ENCODE assay signal across 11 mouse cellular contexts in genomic region chr11:6598191-6598889, GRCm38 (mm10). TPM values are rescaled to one million over a fixed set of nuclear protein-coding genes. Genes with fewer than 3 reads are reported as not detected.
DNase-seq lines count a peak whose midpoint lies in the region; ATAC-seq lines count a peak whose summit lies in the region.
"Had no signal": no experiment of that assay in that cellular context is flagged by ENCODE, and none has a peak within 500 bp of the region (broad histone marks: within the 10 kb centered on the region; RNA-seq: fewer than 3 reads in every experiment).

No protein-coding gene starts in this region.

- no peaks in the 10 kb centered on the region for H3K9me3 ChIP-seq in erythroblast, embryonic 14.5 days (ENCODE audit: control insufficient read depth, low read length)
- H3K9me3 ChIP-seq in limb, embryonic 10.5 days (replicated peaks), result no peaks in the 10 kb centered on the region
- H3K9me3 ChIP-seq in neural tube, embryonic 15.5 days (replicated peaks), result no peaks in the 10 kb centered on the region

- peaks cover 86% of the 10 kb centered on the region for H3K4me1 ChIP-seq in erythroblast, embryonic 14.5 days (ENCODE audit: control insufficient read depth)
- H3K4me1 ChIP-seq in limb, embryonic 10.5 days, result peaks cover 21% of the 10 kb centered on the region
- H3K4me1 ChIP-seq in neural tube, embryonic 15.5 days, result peaks cover 59% of the 10 kb centered on the region

- peak; percentile 52 for DNase-seq in lung, postnatal 10 days
- DNase-seq in lung, postnatal 14 days, result no peak
- no peak for DNase-seq in limb, embryonic 10.5 days (ENCODE audit: low spot score)
- DNase-seq in Muller cell, postnatal 12 days (ENCODE audit: inconsistent ontology term), result no peak

- peak overlapping the region; percentile 40 for H3K9ac ChIP-seq in neural tube, embryonic 15.5 days (replicated peaks)

- ATAC-seq in erythroblast, adult 5-6 weeks (replicated peaks; ENCODE audit: low FRiP score, poor library complexity, severe bottlenecking), result no peak
- ATAC-seq in neural tube, embryonic 15.5 days (ENCODE audit: low FRiP score), result 0 out of 2 replicates have a peak, but pooled peaks have one; percentile 3
- no peak for ATAC-seq in inflammation-experienced regulatory T-cells, adult 6 months

- peak overlapping the region; percentile 55 for H3K4me3 ChIP-seq in erythroblast, embryonic 14.5 days (replicated peaks)
- H3K4me3 ChIP-seq in limb, embryonic 10.5 days, result no peak overlapping the region
- 0 out of 2 replicates have a peak overlapping the region, but pooled peaks have one; percentile 22 for H3K4me3 ChIP-seq in neural tube, embryonic 15.5 days (replicated peaks)

- 55% methylated on average over 19 of the region's 19 CpGs for WGBS in limb, embryonic 10.5 days
- 53% methylated on average over 19 of the region's 19 CpGs for WGBS in neural tube, embryonic 15.5 days

- H3K36me3 ChIP-seq in erythroblast, embryonic 14.5 days (ENCODE audit: control insufficient read depth), result peaks cover 56% of the 10 kb centered on the region
- peaks cover 57% of the 10 kb centered on the region for H3K36me3 ChIP-seq in limb, embryonic 10.5 days
- H3K36me3 ChIP-seq in neural tube, embryonic 15.5 days, result peaks cover 70% of the 10 kb centered on the region

- H3K27ac ChIP-seq in limb, embryonic 10.5 days, result peak overlapping the region; percentile 31; the same call in 1 of the 2 replicates
- peak overlapping the region; percentile 81 for H3K27ac ChIP-seq in neural tube, embryonic 15.5 days (replicated peaks)

- H3K27me3 ChIP-seq in erythroblast, embryonic 14.5 days (ENCODE audit: control insufficient read depth), result peaks cover 19% of the 10 kb centered on the region
- peaks cover 12% of the 10 kb centered on the region for H3K27me3 ChIP-seq in limb, embryonic 10.5 days (ENCODE audit: low read depth, poor library complexity, severe bottlenecking)
- no peaks in the 10 kb centered on the region for H3K27me3 ChIP-seq in neural tube, embryonic 15.5 days (replicated peaks)

- peak overlapping the region; percentile 54 for H3K4me2 ChIP-seq in neural tube, embryonic 15.5 days

RNA-seq across cellular contexts. Expression of gene Nacad, which starts 7.5 kb away (rescaled TPM):
- polyA plus RNA-seq in erythroblast, embryonic 14.5 days (2012), result 1.7 and 3.1 TPM in 2 replicates
- 0.19 and 2.3 TPM in 2 replicates for total RNA-seq in erythroblast, adult 5-6 weeks (2015; ENCODE audit: low replicate concordance)
- total RNA-seq in erythroblast, adult 5-6 weeks (2017; ENCODE audit: low replicate concordance), result not detected in 2 replicates
- polyA plus RNA-seq in limb, embryonic 10.5 days (2016; fragmentation: Nextera tagmentation; extraction: Ambion mirVana), result 0.35 and 0.59 TPM in 2 replicates
- 66.7 and 78.2 TPM in 2 replicates for polyA plus RNA-seq in neural tube, embryonic 15.5 days (2015; fragmentation: Nextera tagmentation; extraction: Ambion mirVana)
- not detected for polyA plus RNA-seq in inflammation-experienced regulatory T-cells, adult 6 months (2017; shearing (Covaris generic))
- total RNA-seq: common myeloid progenitor, adult 5-6 weeks had no signal

RNA-seq across cellular contexts. Expression of gene Tbrg4, which starts 27.5 kb away (rescaled TPM):
- polyA plus RNA-seq in erythroblast, embryonic 14.5 days (2012), result 6.6 and 9.6 TPM in 2 replicates
- total RNA-seq in erythroblast, adult 5-6 weeks (2015; ENCODE audit: low replicate concordance), result 8.8 and 10.4 TPM in 2 replicates
- 10.3 and 18.3 TPM in 2 replicates for total RNA-seq in erythroblast, adult 5-6 weeks (2017; ENCODE audit: low replicate concordance)
- polyA plus RNA-seq in limb, embryonic 10.5 days (2016; fragmentation: Nextera tagmentation; extraction: Ambion mirVana), result 70.3 and 85.2 TPM in 2 replicates
- polyA plus RNA-seq in neural tube, embryonic 15.5 days (2015; fragmentation: Nextera tagmentation; extraction: Ambion mirVana), result 34.2 and 39.9 TPM in 2 replicates
- polyA plus RNA-seq in inflammation-experienced regulatory T-cells, adult 6 months (2017; shearing (Covaris generic)), result 10 to 100 TPM; 29.0 to 32.2 (median 31.4) TPM

RNA-seq across cellular contexts. Expression of gene Wap, which starts 40.1 kb away (rescaled TPM):
- not detected in 2 replicates for polyA plus RNA-seq in erythroblast, embryonic 14.5 days (2012)
- not detected in 2 replicates for total RNA-seq in erythroblast, adult 5-6 weeks (2015; ENCODE audit: low replicate concordance)
- total RNA-seq in erythroblast, adult 5-6 weeks (2017; ENCODE audit: low replicate concordance), result not detected in 2 replicates
- not detected in 2 replicates for polyA plus RNA-seq in limb, embryonic 10.5 days (2016; fragmentation: Nextera tagmentation; extraction: Ambion mirVana)
- polyA plus RNA-seq in neural tube, embryonic 15.5 days (2015; fragmentation: Nextera tagmentation; extraction: Ambion mirVana), result not detected in 2 replicates
- not detected for polyA plus RNA-seq in inflammation-experienced regulatory T-cells, adult 6 months (2017; shearing (Covaris generic))
- total RNA-seq: common myeloid progenitor, adult 5-6 weeks; left cerebral cortex, adult 18-20 months had no signal
- polyA plus RNA-seq: C2C12 had no signal

RNA-seq across cellular contexts. Expression of gene Ccm2, which starts 51.7 kb away (rescaled TPM):
- polyA plus RNA-seq in erythroblast, embryonic 14.5 days (2012), result 2.3 and 2.8 TPM in 2 replicates
- total RNA-seq in erythroblast, adult 5-6 weeks (2015; ENCODE audit: low replicate concordance), result 9.8 and 11.0 TPM in 2 replicates
- total RNA-seq in erythroblast, adult 5-6 weeks (2017; ENCODE audit: low replicate concordance), result 10.3 and 15.7 TPM in 2 replicates
- polyA plus RNA-seq in limb, embryonic 10.5 days (2016; fragmentation: Nextera tagmentation; extraction: Ambion mirVana), result 125 and 132 TPM in 2 replicates
- polyA plus RNA-seq in neural tube, embryonic 15.5 days (2015; fragmentation: Nextera tagmentation; extraction: Ambion mirVana), result 96.2 and 107 TPM in 2 replicates
- polyA plus RNA-seq in inflammation-experienced regulatory T-cells, adult 6 months (2017; shearing (Covaris generic)), result 100 to 1,000 TPM in 2 of 3 experiments, 10 to 100 TPM in 1; 98.6 to 202 (median 183) TPM

RNA-seq across cellular contexts. Expression of gene Ramp3, which starts 60.0 kb away (rescaled TPM):
- not detected in 2 replicates for polyA plus RNA-seq in erythroblast, embryonic 14.5 days (2012)
- not detected in 2 replicates for total RNA-seq in erythroblast, adult 5-6 weeks (2015; ENCODE audit: low replicate concordance)
- total RNA-seq in erythroblast, adult 5-6 weeks (2017; ENCODE audit: low replicate concordance), result not detected in 2 replicates
- 2.6 and 3.3 TPM in 2 replicates for polyA plus RNA-seq in limb, embryonic 10.5 days (2016; fragmentation: Nextera tagmentation; extraction: Ambion mirVana)
- polyA plus RNA-seq in neural tube, embryonic 15.5 days (2015; fragmentation: Nextera tagmentation; extraction: Ambion mirVana), result 29.9 and 32.1 TPM in 2 replicates
- polyA plus RNA-seq in inflammation-experienced regulatory T-cells, adult 6 months (2017; shearing (Covaris generic)), result 1 to 10 TPM; 4.2 to 6.8 (median 5.6) TPM
- total RNA-seq: common myeloid progenitor, adult 5-6 weeks had no signal

Comparison
In these comparisons a context has a peak if more than half of its experiments do, and no peak if none do; other contexts are left out.
1. RNA of gene Nacad, which starts 7.5 kb away (polyA plus RNA-seq): 66.7 to 78.2 TPM in neural tube, embryonic 15.5 days; 1.7 to 3.1 TPM in erythroblast, embryonic 14.5 days, 0.35 to 0.59 TPM in limb, embryonic 10.5 days and not detected in inflammation-experienced regulatory T-cells, adult 6 months; every median in the first group is over 10 times any median in the second.